Mouse (Mus musculus): ENCODE results near the gene Dleu7.

GRCm38 (mm10) chr14:62248345-62248744, 44.5 kb downstream of the Dleu7 start:
- TF ChIP-seq GABPA (IDR thresholded peaks at IDR 0.05; ENCODE audit: low read depth, low read length) (no peak), EP300 (IDR thresholded peaks at IDR 0.05; ENCODE audit: low read depth in 1 of 2, low read length in 2 of 2) (no peak), CTCF (IDR thresholded peaks at IDR 0.05 in 2 of 3, conservative IDR thresholded peaks at IDR 0.05 in 1 of 3; ENCODE audit: control insufficient read depth in 1 of 3, insufficient read depth in 1 of 3, low read depth in 2 of 3, low read length in 3 of 3, poor library complexity in 1 of 3, severe bottlenecking in 1 of 3) (no peak), ELF1 (IDR thresholded peaks at IDR 0.05; ENCODE audit: low read depth, low read length) (no peak), POLR2A (IDR thresholded peaks at IDR 0.05; ENCODE audit: control insufficient read depth in 1 of 2, insufficient read depth in 1 of 2, low read depth in 1 of 2, low read length in 2 of 2, poor library complexity in 1 of 2) (no peak), RAD21 (IDR thresholded peaks at IDR 0.05; ENCODE audit: low read depth, low read length) (no peak)

Measured in MEL (cell line).